Mouse (Mus musculus): Measurements from ENCODE around the gene Hoxd9.

Hoxd9 gene

DNA sequence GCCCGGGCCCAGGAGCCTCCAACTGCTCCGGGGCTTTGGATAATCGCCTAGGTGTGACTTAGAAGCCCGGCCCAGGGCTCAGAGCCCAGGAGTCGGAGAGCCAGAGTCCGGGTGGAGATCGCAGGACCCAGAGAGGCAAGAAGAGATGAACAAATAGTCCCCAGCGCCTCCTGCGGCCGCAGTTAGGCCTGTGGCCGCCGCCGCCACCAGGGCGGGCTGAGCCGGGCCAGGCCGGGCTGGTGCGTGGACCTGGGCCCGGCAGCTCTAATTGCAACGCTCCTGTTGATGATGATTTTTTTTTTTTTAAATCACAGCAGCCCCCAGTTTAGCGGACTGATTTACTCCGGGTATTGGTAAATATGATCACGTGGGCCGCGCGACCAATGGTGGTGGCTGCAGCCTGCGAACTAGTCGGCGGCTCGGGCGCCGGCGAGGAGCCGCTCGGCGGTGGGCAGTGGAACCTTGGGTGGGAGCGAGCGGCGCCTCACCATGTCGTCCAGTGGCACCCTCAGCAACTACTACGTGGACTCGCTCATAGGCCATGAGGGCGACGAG lies at the start of gene Hoxd9:
Gene Hoxd9, plus strand, starts transcription at position 161 of the 555 bp plus-strand sequence.
- DNase-seq (ENCODE audit: low spot score in 2 of 2), result no peak

DNA sequence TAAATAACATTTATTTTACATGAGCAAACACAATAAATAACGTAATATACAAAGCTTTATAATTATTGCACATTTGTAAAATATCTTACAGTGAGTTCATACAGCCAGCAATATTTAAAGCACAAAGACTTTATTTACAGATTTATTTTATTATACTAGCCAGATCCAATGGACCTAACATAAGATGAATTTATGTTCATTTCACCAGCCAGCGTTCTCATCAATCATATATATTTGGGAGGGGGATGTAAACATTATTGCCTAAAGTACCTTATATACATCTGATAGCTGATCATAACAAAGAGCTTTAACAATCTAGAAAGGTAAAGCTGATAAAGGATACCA lies 44.6 kb upstream of the Hoxd9 start:
- no peak for DNase-seq (ENCODE audit: low spot score in 2 of 2)

DNA sequence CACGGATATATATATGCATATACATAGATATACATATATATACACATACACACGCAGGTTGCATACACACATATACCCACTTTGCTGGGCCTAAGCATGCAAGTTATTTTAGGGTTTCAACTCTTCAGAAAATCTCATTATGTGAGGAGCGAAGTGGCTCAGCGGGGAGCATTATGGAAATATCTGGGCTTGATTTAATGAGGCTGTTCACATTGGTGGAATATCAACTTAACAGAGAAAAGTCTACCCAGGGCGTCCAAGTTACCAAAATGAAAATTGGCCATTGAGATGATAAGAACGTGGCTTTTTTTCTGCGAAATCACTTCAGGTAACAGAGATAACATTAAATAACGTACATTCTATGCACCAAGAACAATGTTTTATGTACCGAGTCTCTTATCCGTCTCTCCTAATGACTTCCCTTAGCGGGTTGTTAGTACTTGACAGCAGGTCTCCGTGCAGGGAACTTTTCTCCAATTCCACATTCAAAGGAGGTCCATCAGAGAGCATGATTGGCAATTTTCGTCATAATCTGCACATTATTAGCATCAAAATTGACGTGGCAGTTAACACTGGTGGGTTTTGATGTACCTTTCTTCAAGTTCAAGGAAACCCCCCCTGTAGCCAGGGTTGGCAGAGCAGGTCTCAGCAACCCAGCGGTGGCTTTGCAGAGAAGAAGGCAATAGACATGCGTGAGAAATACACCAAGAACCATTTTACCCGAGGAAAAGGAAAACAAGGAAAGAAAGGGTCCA lies 43.6 kb upstream of the Hoxd9 start:
- no peak for DNase-seq (ENCODE audit: low spot score in 2 of 2)

- no peak for DNase-seq (ENCODE audit: low spot score in 2 of 2)
These were observed 42.6 kb upstream of the Hoxd9 start for GRCm38 (mm10) chr2:74654743-74655419.

DNA sequence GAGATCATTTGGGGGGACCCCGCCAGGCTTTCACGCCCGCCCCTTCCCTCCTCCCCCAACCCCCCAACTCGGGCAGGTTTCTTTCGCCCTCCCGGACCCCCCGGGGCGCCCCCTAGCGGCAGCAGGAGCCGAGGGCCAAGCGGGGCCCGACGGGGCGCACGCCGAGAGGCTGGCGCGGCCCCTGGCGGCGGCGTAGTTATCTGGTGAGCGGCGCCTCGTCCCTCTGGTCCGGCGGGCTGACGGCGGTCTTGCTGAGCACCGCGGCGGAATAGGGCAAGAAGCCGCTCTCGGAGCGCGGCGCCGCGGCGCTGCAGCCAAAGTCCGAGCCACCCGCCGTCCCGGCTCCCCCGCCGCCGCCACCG lies 42.1 kb upstream of the Hoxd9 start:
- no peak for DNase-seq (ENCODE audit: low spot score in 2 of 2)

GRCm38 (mm10) chr2:74655821-74656631 lies 41.5 kb upstream of the Hoxd9 start:
- DNase-seq (ENCODE audit: low spot score in 2 of 2), result peak; percentile 44 to 49

DNA sequence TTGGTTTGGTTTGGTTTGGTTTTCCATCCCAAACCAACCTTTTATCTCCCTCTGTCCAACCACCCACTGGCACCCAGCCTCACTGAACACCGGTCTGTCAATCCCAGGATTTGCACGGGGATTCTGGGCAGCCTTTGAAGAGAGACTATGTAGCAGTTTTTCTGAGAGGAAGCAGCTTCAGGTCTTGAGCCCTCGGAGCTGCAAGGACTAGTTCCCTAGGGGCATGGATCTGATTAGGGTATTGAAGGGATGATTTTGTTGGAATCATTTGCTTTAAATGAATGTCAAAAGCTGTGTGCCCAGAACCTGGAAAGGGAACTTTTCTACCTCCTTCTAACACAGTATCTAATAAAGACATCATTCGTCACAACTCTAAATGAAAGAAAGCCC lies 40.9 kb upstream of the Hoxd9 start:
- no peak for DNase-seq (ENCODE audit: low spot score in 2 of 2)

- no peak for DNase-seq (ENCODE audit: low spot score in 2 of 2)
These were observed 40.1 kb upstream of the Hoxd9 start for GRCm38 (mm10) chr2:74657251-74658023.

DNA sequence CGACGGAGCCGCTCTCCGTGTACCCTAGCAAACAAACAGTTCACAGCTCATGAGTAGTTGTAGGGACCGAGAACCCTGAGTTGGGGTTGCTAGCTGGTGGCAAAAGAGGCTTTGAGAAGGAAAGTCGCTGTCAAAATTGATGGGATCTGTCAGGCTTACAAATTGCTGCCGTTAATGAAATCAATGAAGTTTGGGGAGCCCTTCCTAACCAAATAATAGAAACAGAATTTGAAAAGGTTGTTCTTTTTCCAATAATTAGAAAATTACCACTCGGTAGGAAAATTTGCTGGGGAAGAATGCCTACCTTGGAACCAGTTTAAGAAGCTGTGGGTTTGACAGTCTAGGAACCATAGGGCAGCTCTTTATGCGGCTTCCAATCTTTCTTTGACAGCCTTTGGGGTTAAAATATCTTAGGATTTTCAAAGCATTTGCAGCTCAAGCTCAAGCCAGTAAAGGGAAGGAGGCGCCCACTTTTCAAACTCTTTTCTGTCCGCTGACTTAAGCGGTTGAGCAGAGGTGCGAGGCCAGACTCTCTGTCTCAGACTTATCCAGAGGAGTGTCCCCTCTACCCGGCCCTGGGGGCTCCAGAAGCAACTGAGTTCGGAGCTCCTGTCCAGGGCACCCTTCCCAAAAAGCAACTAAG lies 39.4 kb upstream of the Hoxd9 start:
- DNase-seq (ENCODE audit: low spot score in 2 of 2), result no peak

- DNase-seq (ENCODE audit: low spot score in 2 of 2), result no peak
These were observed 38.7 kb upstream of the Hoxd9 start for GRCm38 (mm10) chr2:74658667-74659371.

DNA sequence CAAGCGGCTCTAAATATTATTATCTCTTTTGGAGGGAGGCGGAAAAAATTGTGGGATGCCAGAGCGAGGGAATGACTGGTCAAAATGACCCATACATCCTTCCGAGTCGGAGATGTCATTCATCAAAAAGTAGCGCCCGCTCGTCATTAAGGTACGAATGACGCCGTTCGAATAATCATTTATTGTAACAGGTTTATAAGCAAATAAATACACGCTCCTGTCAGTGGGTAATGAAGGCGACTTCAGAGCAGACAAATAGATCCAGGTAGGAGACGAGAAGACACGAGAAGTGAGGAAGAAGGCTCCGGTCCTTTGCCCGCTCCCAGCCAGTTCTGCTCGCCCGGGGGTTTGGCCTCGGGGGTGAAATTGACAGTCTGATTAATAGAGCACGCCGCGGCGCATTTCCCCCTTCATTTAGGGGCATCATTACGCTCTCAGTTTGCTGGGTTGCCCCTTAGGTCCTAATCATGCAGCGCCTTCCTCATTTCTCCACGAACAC lies 38.0 kb upstream of the Hoxd9 start, which contains the start of gene Evx2:
Gene Evx2, minus strand, starts transcription at position 51 of the 499 bp plus-strand sequence.
- DNase-seq (ENCODE audit: low spot score in 2 of 2), result no peak

GRCm38 (mm10) chr2:74660421-74661375 lies 36.8 kb upstream of the Hoxd9 start:
- no peak for DNase-seq (ENCODE audit: low spot score in 2 of 2)

DNA sequence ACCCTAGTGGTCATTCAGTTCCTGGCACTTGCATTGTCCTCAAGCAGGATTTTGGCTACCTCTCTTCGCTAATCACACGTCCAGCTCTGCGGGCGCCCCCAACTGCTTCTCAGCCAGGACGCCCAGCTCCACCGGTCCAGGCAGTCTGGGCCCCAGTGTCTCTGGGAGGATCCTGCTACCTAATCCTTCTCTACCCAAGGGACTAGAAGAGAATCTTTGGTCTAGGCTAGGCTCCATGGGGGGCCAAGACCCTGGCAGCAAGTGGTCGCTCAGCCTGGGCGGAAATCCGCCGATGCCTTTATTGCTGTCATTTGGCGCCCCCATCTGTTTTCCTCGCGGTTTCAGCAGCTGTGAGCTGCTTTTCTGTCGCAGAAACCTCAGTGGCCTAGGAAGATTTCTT lies 35.8 kb upstream of the Hoxd9 start:
- DNase-seq (ENCODE audit: low spot score in 2 of 2), result no peak

DNA sequence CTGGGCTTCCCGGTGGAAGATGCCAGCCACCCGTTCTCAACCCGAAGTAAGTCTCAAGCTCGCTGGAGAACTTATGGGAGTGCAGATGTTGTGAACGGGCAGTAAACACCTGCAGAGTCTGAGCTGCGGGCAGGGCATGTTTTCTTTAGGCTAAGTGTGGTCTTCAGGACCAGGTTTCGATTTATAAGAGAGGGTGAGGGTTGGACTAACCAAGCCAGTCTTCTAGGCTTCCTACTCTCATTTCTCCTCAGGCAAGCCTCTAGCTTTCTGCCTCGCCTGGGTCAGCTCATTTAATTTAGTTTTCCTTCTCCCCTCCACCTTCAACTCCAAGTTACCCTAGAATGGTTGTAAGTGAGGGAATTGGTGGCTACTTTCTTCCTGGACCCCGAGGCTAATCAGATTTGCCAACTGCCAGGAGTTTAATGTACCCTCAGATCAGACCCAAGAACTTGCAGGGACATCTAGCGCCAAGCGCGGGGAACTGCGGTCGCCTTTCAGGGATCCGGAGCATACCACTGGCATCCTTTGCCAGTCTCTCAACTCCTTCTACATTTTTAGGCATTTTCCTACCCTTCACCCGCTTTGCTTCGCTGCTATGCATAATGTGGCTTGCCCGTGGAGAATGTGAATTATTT lies 34.1 kb upstream of the Hoxd9 start:
- no peak for DNase-seq (ENCODE audit: low spot score in 2 of 2)

- no peak for DNase-seq (ENCODE audit: low spot score in 2 of 2)
These were observed 31.1 kb upstream of the Hoxd9 start for GRCm38 (mm10) chr2:74666411-74666810.

DNA sequence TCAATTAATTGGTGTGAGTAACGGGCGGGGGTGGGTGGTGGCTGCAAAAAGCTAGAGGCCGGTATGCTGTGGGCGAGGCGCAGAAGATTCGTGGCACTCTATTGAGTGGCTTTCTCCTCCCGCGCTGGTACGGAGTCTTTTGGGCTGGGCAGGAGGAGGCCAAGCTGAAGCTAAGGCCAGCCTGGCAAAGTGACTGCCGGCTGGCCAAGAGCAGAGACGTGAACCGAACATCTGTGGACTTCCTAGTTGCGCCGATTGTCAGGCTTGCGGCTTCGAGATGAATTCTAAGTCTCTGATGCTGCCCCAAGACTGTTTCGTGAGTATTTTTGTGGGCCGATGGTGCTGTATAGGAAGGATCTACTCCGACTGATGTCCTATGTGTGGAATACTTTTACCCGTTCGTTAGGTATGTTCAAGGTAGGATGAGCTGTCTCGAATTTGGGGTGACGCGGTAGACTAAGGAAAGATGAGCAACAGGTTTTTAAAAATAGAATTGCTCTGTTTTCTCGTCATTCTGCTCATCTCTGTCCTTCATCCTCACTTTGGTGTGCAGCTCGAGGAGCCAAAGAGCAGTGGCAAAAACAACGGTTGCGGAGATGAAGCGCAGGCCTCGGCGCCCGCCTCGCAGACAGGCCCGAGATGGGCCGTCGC lies 30.2 kb upstream of the Hoxd9 start:
- DNase-seq (ENCODE audit: low spot score in 2 of 2), result no peak

DNA sequence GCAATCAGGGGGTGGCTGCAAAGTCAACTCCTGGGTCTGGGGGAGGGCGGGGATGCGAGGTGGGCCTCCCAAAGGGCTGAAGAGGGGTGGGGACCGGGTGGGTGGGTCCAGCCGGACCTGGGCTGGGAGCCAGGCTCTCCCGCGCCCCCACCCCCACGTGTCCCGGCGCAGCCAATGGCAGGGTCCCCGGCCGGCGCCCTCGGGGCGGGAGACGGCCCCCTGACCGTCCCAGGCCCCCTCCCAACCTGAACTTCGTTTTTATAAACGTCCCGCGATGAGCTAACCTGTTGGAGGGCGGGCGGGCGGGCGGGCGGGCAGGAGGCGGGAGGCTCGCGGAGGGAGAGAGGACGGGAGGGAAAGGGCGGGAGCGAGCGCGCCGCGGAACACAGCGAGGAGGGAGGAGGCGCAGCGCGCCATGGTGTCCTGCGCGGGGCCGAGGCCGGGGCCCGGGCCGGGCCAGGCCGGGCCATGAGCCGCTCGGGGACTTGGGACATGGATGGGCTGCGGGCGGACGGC lies 29.6 kb upstream of the Hoxd9 start, which contains the start of gene Hoxd13:
Gene Hoxd13, plus strand, starts transcription at position 469 of the 516 bp plus-strand sequence.
- no peak for DNase-seq (ENCODE audit: low spot score in 2 of 2)

Measured in natural killer cell, adult 2 months (primary cell).